Mouse (Mus musculus): ENCODE results near the gene Tmed6. TPM values are rescaled to one million over a fixed set of nuclear protein-coding genes. Genes with fewer than 3 reads are reported as not detected.
A peak's percentile ranks its signal among the peaks of the same experiment; 100 is the strongest.

Tmed6 gene
- polyA plus RNA-seq, 1 experiment from 2014 or later: not detected

- Histone ChIP-seq H3K4me2 (replicated peaks; ENCODE audit: low read depth, low read length) (no peak overlapping the region), H3K4me1 (replicated peaks; ENCODE audit: control insufficient read depth, insufficient read depth, low read length) (0 out of 2 replicates have a peak, but pooled peaks cover 3% of the 10 kb centered on the region), H3K27me3 (ENCODE audit: control insufficient read depth, insufficient read depth, low read length) (no peaks in the 10 kb centered on the region), H3K9me3 (ENCODE audit: control insufficient read depth, low read length) (no peaks in the 10 kb centered on the region), H3K27ac (ENCODE audit: low read depth, low read length) (no peak overlapping the region), H3K4me3 (ENCODE audit: low read depth, low read length) (no peak overlapping the region), H3K36me3 (ENCODE audit: control insufficient read depth, insufficient read depth, low read length) (peaks cover 11% of the 10 kb centered on the region; the same call in 1 of the 2 replicates), H3K9ac (ENCODE audit: low read depth, low read length) (no peak overlapping the region)
- no peak for DNase-seq (ENCODE audit: low spot score)
- ATAC-seq (ENCODE audit: low FRiP score): no peak
- 93% methylated on average over 8 of the region's 8 CpGs for WGBS
These were observed 13.4 kb downstream of the Tmed6 start for GRCm38 (mm10) chr8:107052046-107052445.

- Histone ChIP-seq H3K27me3 (ENCODE audit: control insufficient read depth, insufficient read depth, low read length) (no peaks in the 10 kb centered on the region), H3K4me3 (ENCODE audit: low read depth, low read length) (no peak overlapping the region; the same call in 1 of the 2 replicates), H3K9ac (ENCODE audit: low read depth, low read length) (no peak overlapping the region), H3K4me2 (replicated peaks; ENCODE audit: low read depth, low read length) (no peak overlapping the region), H3K9me3 (ENCODE audit: control insufficient read depth, low read length) (no peaks in the 10 kb centered on the region), H3K36me3 (ENCODE audit: control insufficient read depth, insufficient read depth, low read length) (peaks cover 11% of the 10 kb centered on the region; the same call in 1 of the 2 replicates), H3K4me1 (replicated peaks; ENCODE audit: control insufficient read depth, insufficient read depth, low read length) (no peaks in the 10 kb centered on the region), H3K27ac (ENCODE audit: low read depth, low read length) (no peak overlapping the region)
- ATAC-seq (ENCODE audit: low FRiP score): no peak
- no peak for DNase-seq (ENCODE audit: low spot score)
- WGBS: 98% methylated on average over 4 of the region's 4 CpGs
These were observed 16.0 kb downstream of the Tmed6 start for GRCm38 (mm10) chr8:107049480-107049879.

- DNase-seq (ENCODE audit: low spot score) (peak; percentile 81), ATAC-seq (ENCODE audit: low FRiP score) (peak; percentile 88)
- H3K4me3 ChIP-seq (ENCODE audit: low read depth, low read length): peak within 1 kb of the TSS; percentile 71
- no peaks in the 10 kb centered on the region for H3K27me3 ChIP-seq (ENCODE audit: control insufficient read depth, insufficient read depth, low read length)
- no peaks in the 10 kb centered on the region for H3K4me1 ChIP-seq (replicated peaks; ENCODE audit: control insufficient read depth, insufficient read depth, low read length)
- peak within 1 kb of the TSS; percentile 86 for H3K27ac ChIP-seq (ENCODE audit: low read depth, low read length)
- H3K9me3 ChIP-seq (ENCODE audit: control insufficient read depth, low read length): no peaks in the 10 kb centered on the region
- peaks cover 11% of the 10 kb centered on the region; the same call in 1 of the 2 replicates for H3K36me3 ChIP-seq (ENCODE audit: control insufficient read depth, insufficient read depth, low read length)
- H3K9ac ChIP-seq (ENCODE audit: low read depth, low read length): peak within 1 kb of the TSS; percentile 76
- 3% methylated on average over 79 of the region's 87 CpGs for WGBS
- H3K4me2 ChIP-seq (replicated peaks; ENCODE audit: low read depth, low read length): peak within 1 kb of the TSS; percentile 81
These were observed 17.1 kb downstream of the Tmed6 start, which contains the start of gene Pdf for GRCm38 (mm10) chr8:107048061-107048941. TSS of gene Pdf (minus strand) at chr8:107048614.

DNA sequence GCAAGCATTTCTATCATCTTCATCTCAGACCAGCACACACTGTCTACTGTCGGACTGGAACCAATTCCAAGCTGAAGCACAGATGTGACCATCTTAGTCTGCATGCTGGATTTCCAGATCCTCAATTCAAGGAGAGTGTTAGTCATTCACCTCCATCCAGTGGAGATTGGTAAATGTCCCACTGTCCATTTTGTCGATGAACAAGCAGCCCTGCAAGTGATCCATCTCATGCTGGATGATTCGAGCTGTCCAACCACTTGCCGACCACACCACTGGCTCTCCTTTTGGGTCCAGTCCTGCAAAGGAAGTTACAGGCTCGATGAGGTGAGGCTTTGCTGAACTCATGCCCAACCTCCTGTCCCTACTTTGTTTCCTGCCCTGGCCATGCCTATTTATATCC lies 18.5 kb downstream of the Tmed6 start:
- ATAC-seq (ENCODE audit: low FRiP score) (no peak), DNase-seq (ENCODE audit: low spot score) (no peak)
- H3K9ac ChIP-seq (ENCODE audit: low read depth, low read length): no peak overlapping the region
- peaks cover 2% of the 10 kb centered on the region; the same call in 1 of the 2 replicates for H3K36me3 ChIP-seq (ENCODE audit: control insufficient read depth, insufficient read depth, low read length)
- H3K27ac ChIP-seq (ENCODE audit: low read depth, low read length): no peak overlapping the region
- H3K4me1 ChIP-seq (replicated peaks; ENCODE audit: control insufficient read depth, insufficient read depth, low read length): no peaks in the 10 kb centered on the region
- no peaks in the 10 kb centered on the region for H3K27me3 ChIP-seq (ENCODE audit: control insufficient read depth, insufficient read depth, low read length)
- WGBS: 93% methylated on average over 5 of the region's 5 CpGs
- no peak overlapping the region for H3K4me2 ChIP-seq (replicated peaks; ENCODE audit: low read depth, low read length)
- H3K4me3 ChIP-seq (ENCODE audit: low read depth, low read length): no peak overlapping the region
- H3K9me3 ChIP-seq (ENCODE audit: control insufficient read depth, low read length): no peaks in the 10 kb centered on the region

GRCm38 (mm10) chr8:107045478-107045877 lies 20.0 kb downstream of the Tmed6 start:
- peaks cover 3% of the 10 kb centered on the region; the same call in 1 of the 2 replicates for H3K36me3 ChIP-seq (ENCODE audit: control insufficient read depth, insufficient read depth, low read length)
- H3K27ac ChIP-seq (ENCODE audit: low read depth, low read length): no peak overlapping the region
- no peaks in the 10 kb centered on the region for H3K9me3 ChIP-seq (ENCODE audit: control insufficient read depth, low read length)
- no peak for ATAC-seq (ENCODE audit: low FRiP score)
- no peaks in the 10 kb centered on the region for H3K27me3 ChIP-seq (ENCODE audit: control insufficient read depth, insufficient read depth, low read length)
- WGBS: 84% methylated on average over 6 of the region's 6 CpGs
- H3K4me1 ChIP-seq (replicated peaks; ENCODE audit: control insufficient read depth, insufficient read depth, low read length): no peaks in the 10 kb centered on the region
- no peak for DNase-seq (ENCODE audit: low spot score)
- H3K9ac ChIP-seq (ENCODE audit: low read depth, low read length): no peak overlapping the region
- H3K4me3 ChIP-seq (ENCODE audit: low read depth, low read length): no peak overlapping the region
- H3K4me2 ChIP-seq (replicated peaks; ENCODE audit: low read depth, low read length): no peak overlapping the region

DNA sequence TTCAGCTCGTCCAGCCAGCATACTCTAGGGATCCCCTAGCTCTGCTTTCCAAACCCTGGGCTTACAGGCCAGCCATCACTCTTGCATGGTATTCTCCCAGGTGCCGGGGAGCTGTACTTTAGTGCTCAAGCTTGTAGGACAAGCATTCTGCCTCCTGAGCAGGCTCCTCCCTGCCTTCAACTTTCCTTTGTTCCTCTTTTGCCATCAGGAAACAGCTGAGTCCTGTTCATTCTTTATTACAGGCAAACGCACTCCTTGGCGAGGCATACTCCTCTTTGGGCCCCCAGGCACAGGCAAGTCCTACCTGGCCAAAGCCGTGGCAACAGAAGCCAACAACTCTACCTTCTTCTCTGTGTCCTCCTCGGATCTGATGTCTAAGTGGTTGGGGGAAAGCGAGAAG lies 24.8 kb downstream of the Tmed6 start:
- ATAC-seq (ENCODE audit: low FRiP score): no peak

DNA sequence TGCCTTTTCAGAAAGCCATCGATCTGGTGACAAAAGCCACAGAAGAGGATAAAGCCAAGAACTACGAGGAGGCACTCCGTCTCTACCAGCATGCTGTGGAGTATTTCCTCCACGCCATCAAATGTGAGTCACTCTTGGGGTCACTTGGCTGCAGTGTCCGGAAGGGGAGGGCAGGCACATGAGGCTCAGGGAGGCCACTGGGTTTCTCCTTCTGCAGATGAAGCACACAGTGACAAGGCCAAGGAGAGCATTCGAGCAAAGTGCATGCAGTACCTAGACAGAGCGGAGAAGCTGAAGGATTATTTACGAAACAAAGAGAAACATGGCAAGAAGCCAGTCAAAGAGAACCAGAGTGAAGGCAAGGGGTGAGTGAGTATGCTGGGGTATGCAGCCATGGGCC lies 28.8 kb downstream of the Tmed6 start:
- Histone ChIP-seq H3K4me3 (ENCODE audit: low read depth, low read length) (no peak overlapping the region), H3K27me3 (ENCODE audit: control insufficient read depth, insufficient read depth, low read length) (no peaks in the 10 kb centered on the region), H3K4me2 (replicated peaks; ENCODE audit: low read depth, low read length) (no peak overlapping the region), H3K9ac (ENCODE audit: low read depth, low read length) (no peak overlapping the region), H3K4me1 (replicated peaks; ENCODE audit: control insufficient read depth, insufficient read depth, low read length) (0 out of 2 replicates have a peak, but pooled peaks cover 4% of the 10 kb centered on the region), H3K36me3 (ENCODE audit: control insufficient read depth, insufficient read depth, low read length) (peaks cover 9% of the 10 kb centered on the region; the same call in 1 of the 2 replicates), H3K27ac (ENCODE audit: low read depth, low read length) (no peak overlapping the region), H3K9me3 (ENCODE audit: control insufficient read depth, low read length) (no peaks in the 10 kb centered on the region)
- ATAC-seq (ENCODE audit: low FRiP score) (no peak), DNase-seq (ENCODE audit: low spot score) (no peak)
- WGBS: 92% methylated on average over 8 of the region's 8 CpGs

More for the DNA sequence above, 24.8 kb downstream of the Tmed6 start:
- H3K4me2 ChIP-seq (replicated peaks; ENCODE audit: low read depth, low read length): no peak overlapping the region
- peaks cover 9% of the 10 kb centered on the region; the same call in 1 of the 2 replicates for H3K36me3 ChIP-seq (ENCODE audit: control insufficient read depth, insufficient read depth, low read length)
- WGBS: 81% methylated on average over 7 of the region's 7 CpGs
- H3K9ac ChIP-seq (ENCODE audit: low read depth, low read length): no peak overlapping the region
- no peak overlapping the region for H3K4me3 ChIP-seq (ENCODE audit: low read depth, low read length)
- H3K27ac ChIP-seq (ENCODE audit: low read depth, low read length): no peak overlapping the region
- no peak for DNase-seq (ENCODE audit: low spot score)
- H3K27me3 ChIP-seq (ENCODE audit: control insufficient read depth, insufficient read depth, low read length): no peaks in the 10 kb centered on the region
- no peaks in the 10 kb centered on the region for H3K4me1 ChIP-seq (replicated peaks; ENCODE audit: control insufficient read depth, insufficient read depth, low read length)
- H3K9me3 ChIP-seq (ENCODE audit: control insufficient read depth, low read length): no peaks in the 10 kb centered on the region

DNA sequence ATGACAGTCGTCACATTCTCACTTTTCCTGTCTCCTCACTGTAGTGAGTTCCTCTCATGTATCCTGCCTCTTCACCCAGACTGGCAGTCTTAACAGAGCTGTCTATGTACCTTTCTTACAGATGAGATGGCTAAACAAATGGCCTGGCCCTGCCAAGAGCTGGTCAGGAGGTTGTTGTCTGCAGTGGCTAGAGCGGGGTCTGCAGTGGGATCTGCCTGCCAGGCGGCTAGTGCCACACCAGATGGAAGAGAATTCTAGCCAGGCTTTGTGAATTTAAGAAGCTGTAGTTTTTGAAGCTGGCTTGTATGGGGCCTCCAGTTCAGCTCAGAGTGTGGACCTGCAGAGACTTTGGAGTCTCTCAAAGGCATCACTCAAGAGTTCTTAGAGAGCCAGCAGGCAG lies 29.8 kb downstream of the Tmed6 start:
- Histone ChIP-seq H3K36me3 (ENCODE audit: control insufficient read depth, insufficient read depth, low read length) (peaks cover 7% of the 10 kb centered on the region; the same call in 1 of the 2 replicates), H3K9ac (ENCODE audit: low read depth, low read length) (no peak overlapping the region), H3K4me3 (ENCODE audit: low read depth, low read length) (no peak overlapping the region), H3K9me3 (ENCODE audit: control insufficient read depth, low read length) (no peaks in the 10 kb centered on the region), H3K4me1 (replicated peaks; ENCODE audit: control insufficient read depth, insufficient read depth, low read length) (0 out of 2 replicates have a peak, but pooled peaks cover 4% of the 10 kb centered on the region), H3K4me2 (replicated peaks; ENCODE audit: low read depth, low read length) (no peak overlapping the region; the same call in 1 of the 2 replicates), H3K27me3 (ENCODE audit: control insufficient read depth, insufficient read depth, low read length) (no peaks in the 10 kb centered on the region), H3K27ac (ENCODE audit: low read depth, low read length) (no peak overlapping the region)
- ATAC-seq (ENCODE audit: low FRiP score) (no peak), DNase-seq (ENCODE audit: low spot score) (no peak)
- 91% methylated on average over 3 of the region's 3 CpGs for WGBS

Measured in hindbrain, embryonic 11.5 days (tissue).